Mouse (Mus musculus) stomach, postnatal 0 days (tissue): ENCODE data around the gene Lpp. TPM values are rescaled to one million over a fixed set of nuclear protein-coding genes. Genes with fewer than 3 reads are reported as not detected.

Experiments
- ATAC-seq: fragments of 200-750 bp; cut with Nextera tagmentation; 2 replicates; pipeline ENCODE4 v1.8.0; 2017; ENCODE audit not compliant: low FRiP score, low TSS enrichment
- DNase-seq: peaks from one replicate; pipeline ENCODE4 v3.0.0-alpha.2; 2016; ENCODE audit warnings: low spot score
- H3K27ac ChIP-seq: fragments of 300-500 bp; sonication (generic); replicated peaks from 2 replicates; pipeline ENCODE4 v1.5.1; 2014; ENCODE audit warnings: mild to moderate bottlenecking, control low read depth
- H3K27me3 ChIP-seq: fragments of 300-500 bp; sonication (generic); 2 replicates; pipeline ENCODE4 v1.6.1; 2014; ENCODE audit warnings: low read length; ENCODE audit not compliant: control insufficient read depth, insufficient read depth
- H3K36me3 ChIP-seq: fragments of 300-500 bp; sonication (generic); 2 replicates; pipeline ENCODE4 v1.6.1; 2014; ENCODE audit warnings: low read length, mixed read lengths; ENCODE audit not compliant: control insufficient read depth, insufficient read depth
- H3K4me1 ChIP-seq: fragments of 300-500 bp; sonication (generic); replicated peaks from 2 replicates; pipeline ENCODE4 v1.6.1; 2014; ENCODE audit warnings: antibody characterized with exemption; ENCODE audit not compliant: control insufficient read depth, insufficient read depth
- H3K4me2 ChIP-seq: fragments of 300-500 bp; sonication (generic); replicated peaks from 2 replicates; pipeline ENCODE4 v1.6.1; 2014; ENCODE audit warnings: low read depth, mild to moderate bottlenecking, control low read depth, moderate library complexity
- H3K4me3 ChIP-seq: fragments of 300-500 bp; sonication (generic); 2 replicates; pipeline ENCODE4 v1.5.1; 2014; ENCODE audit warnings: low read depth, low read length, control low read depth
- H3K9ac ChIP-seq: fragments of 300-500 bp; sonication (generic); 2 replicates; pipeline ENCODE4 v1.6.1; 2014; ENCODE audit warnings: mild to moderate bottlenecking, low read length, control low read depth, mixed read lengths
- H3K9me3 ChIP-seq: fragments of 300-500 bp; sonication (generic); 2 replicates; pipeline ENCODE4 v1.6.1; 2016; ENCODE audit warnings: low read length; ENCODE audit not compliant: control insufficient read depth
- CTCF ChIP-seq: IDR thresholded peaks from 2 replicates; pipeline ENCODE4 v1.5.1; 2016; ENCODE audit warnings: antibody characterized with exemption, low read depth, mild to moderate bottlenecking, moderate library complexity
- EP300 ChIP-seq: optimal IDR thresholded peaks from 2 replicates; pipeline ENCODE3; 2016; ENCODE audit warnings: antibody characterized with exemption
- WGBS: fragments of 180-500 bp; shearing (Covaris S2); extraction: QIAGEN DNeasy Blood & Tissue Kit; methylation state at CpG from one replicate; pipeline ENCODE4 v1.1.7; 2014; 5-methylcytosine and 5-hydroxymethylcytosine counted together
- polyA plus RNA-seq: library from polyadenylated mRNA; unstranded; fragments of >200 nt; fragmentation: Nextera tagmentation; extraction: Ambion mirVana; gene quantifications from 2 replicates; pipeline ENCODE4 v1.2.1, GENCODE M21; 2015

Lpp gene
- polyA plus RNA-seq, 1 experiment from 2014 or later = 51.3 TPM

DNA sequence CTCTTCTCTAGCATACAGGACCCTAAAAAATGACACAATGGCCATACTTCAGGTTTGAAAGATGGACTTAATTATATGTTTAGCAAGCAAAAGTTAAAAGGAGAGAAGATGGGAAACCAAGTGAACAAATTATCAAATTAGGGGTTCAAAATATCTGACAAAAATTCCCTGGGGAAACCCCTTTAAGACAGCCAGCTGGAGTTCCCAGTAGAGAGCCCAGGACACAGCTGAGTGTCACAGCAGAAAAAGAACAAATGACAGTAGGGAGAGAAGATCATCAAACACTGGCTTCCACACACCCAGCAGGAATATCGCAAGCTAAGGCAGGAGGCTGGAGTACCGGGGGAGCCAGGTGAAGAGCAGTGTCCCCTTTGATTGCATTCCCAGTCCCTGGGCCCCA lies 373.3 kb downstream of the Lpp start:
- Histone ChIP-seq H3K36me3 (peaks cover 8% of the 10 kb centered on the region; the same call in 1 of the 2 replicates), H3K4me3 (no peak overlapping the region), H3K4me1 (no peaks in the 10 kb centered on the region), H3K9ac (no peak overlapping the region), H3K4me2 (no peak overlapping the region), H3K27ac (no peak overlapping the region), H3K9me3 (no peaks in the 10 kb centered on the region), H3K27me3 (no peaks in the 10 kb centered on the region)
- 84% methylated on average over 2 of the region's 2 CpGs for WGBS
- no peak for ATAC-seq
- DNase-seq = no peak
- no peak for TF ChIP-seq CTCF
- no peak for TF ChIP-seq EP300

DNA sequence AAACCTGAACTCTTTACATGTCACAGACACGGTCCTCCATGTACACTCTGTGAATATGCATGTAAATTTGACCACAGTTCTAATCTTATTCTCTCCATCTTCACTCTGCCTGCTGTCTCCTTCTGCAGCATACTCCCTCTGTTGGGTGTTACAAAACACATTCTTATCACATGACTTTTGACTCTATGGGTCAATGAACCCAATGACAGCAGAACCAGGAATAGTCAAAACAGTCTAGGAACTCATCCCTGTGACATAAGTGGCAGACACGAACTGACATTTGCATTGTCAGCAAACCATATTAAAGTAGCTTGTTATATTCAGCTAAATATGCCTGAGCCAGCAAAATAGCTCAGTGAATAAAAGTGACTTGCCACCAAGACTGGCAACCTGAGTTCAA lies 383.7 kb downstream of the Lpp start:
- 90% methylated on average over 2 of the region's 2 CpGs for WGBS
- TF ChIP-seq CTCF (no peak), EP300 (no peak)
- no peaks in the 10 kb centered on the region for H3K36me3 ChIP-seq
- no peak overlapping the region for H3K4me2 ChIP-seq
- no peaks in the 10 kb centered on the region for H3K4me1 ChIP-seq
- H3K9ac ChIP-seq = no peak overlapping the region
- no peak for ATAC-seq
- no peaks in the 10 kb centered on the region for H3K27me3 ChIP-seq
- no peak overlapping the region for H3K4me3 ChIP-seq
- DNase-seq = no peak
- H3K27ac ChIP-seq = no peak overlapping the region
- H3K9me3 ChIP-seq = no peaks in the 10 kb centered on the region

DNA sequence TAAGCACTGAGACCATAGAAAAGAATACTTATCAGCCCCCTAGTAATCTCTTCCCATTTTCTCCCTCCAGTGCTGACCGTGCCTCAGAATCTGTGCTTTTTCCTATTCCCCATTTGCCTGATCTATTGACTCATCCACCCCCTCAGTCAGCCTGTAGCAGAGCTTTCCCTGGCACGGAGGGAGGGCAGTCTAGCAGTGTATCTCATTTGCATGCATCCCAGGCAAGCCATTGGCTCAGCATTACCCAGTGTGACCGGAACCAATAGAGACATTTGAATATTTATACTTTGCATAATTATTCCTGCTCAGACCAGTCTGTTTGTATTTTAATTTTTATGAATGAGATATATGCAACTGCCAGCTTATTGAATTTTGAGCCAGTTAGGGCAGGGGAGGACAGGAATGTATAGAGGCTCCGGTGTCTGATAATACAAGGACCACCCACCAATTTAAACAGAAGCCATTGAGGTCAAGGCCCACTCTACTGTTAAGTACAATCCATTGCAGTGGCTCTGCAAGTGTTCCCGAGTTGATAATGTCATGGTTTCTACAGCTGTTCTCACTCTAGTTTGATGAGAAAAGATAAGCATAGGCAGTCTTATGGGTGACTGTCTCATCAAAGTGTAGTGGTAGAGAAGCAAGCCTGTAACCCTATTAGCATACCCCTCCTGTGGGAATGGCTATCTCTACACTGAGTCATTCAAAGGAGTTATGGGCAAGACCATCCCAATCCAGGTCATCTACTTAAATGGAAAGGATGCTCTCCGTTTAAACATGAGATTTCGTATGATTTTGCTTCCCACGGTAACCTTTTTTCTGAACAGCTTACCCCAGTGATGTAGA lies 385.3 kb downstream of the Lpp start:
- Histone ChIP-seq H3K27ac (no peak overlapping the region), H3K36me3 (no peaks in the 10 kb centered on the region), H3K27me3 (no peaks in the 10 kb centered on the region), H3K4me1 (no peaks in the 10 kb centered on the region), H3K4me2 (no peak overlapping the region), H3K9me3 (no peaks in the 10 kb centered on the region), H3K4me3 (no peak overlapping the region), H3K9ac (no peak overlapping the region)
- DNase-seq (no peak), ATAC-seq (no peak)
- TF ChIP-seq CTCF (no peak), EP300 (no peak)
- WGBS = 75% methylated on average over 8 of the region's 8 CpGs

DNA sequence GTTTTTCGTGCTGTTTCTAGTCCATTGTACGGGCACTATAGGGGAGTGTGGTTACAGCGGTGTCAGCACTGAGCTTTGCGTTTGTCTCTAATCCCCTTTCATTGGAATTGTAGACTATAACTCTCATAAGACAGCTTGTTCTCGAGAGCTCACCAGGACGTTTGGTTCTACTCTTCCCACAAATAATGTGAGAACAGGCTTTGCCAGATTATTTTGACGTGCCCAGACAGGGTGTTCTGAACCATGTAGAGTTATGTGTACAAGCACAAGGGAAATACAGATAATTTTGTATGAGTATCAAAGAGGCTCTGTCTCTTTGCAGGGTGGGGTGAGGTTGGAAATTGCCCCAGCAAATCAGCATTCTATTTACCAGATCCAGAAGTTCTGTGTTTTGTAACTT lies 387.2 kb downstream of the Lpp start:
- no peak overlapping the region for H3K4me2 ChIP-seq
- TF ChIP-seq EP300 (peak; percentile 57), CTCF (no peak)
- H3K27ac ChIP-seq = no peak overlapping the region
- no peak for DNase-seq
- no peak for ATAC-seq
- H3K36me3 ChIP-seq = no peaks in the 10 kb centered on the region
- H3K27me3 ChIP-seq = no peaks in the 10 kb centered on the region
- H3K4me3 ChIP-seq = no peak overlapping the region
- WGBS = 59% methylated on average over 7 of the region's 7 CpGs
- no peaks in the 10 kb centered on the region for H3K9me3 ChIP-seq
- H3K4me1 ChIP-seq = no peaks in the 10 kb centered on the region
- H3K9ac ChIP-seq = no peak overlapping the region

DNA sequence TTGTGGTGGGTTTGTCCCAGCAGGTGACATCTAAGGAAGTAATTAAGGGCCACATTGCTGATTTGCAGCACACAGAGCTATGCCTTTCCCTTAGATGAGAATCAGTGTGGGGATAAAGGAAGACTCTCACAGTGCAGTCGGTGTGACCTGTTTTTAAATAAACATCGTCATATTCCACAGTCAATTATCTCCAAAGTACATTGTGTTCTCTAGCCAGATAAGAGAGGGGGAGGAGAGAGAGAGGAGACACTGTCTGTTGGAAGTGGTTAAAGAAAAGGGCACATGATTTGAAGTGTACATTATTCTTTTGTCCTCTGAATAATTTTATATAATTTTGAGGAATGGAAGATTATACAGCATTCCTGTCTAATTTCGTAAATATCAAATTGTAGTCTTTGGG lies 388.6 kb downstream of the Lpp start:
- Histone ChIP-seq H3K27ac (no peak overlapping the region), H3K4me2 (no peak overlapping the region), H3K36me3 (no peaks in the 10 kb centered on the region), H3K4me3 (no peak overlapping the region), H3K27me3 (no peaks in the 10 kb centered on the region), H3K9me3 (no peaks in the 10 kb centered on the region), H3K4me1 (no peaks in the 10 kb centered on the region), H3K9ac (no peak overlapping the region)
- ATAC-seq = no peak
- no peak for DNase-seq
- 57% methylated on average over 3 of the region's 3 CpGs for WGBS
- no peak for TF ChIP-seq CTCF
- TF ChIP-seq EP300 = no peak

DNA sequence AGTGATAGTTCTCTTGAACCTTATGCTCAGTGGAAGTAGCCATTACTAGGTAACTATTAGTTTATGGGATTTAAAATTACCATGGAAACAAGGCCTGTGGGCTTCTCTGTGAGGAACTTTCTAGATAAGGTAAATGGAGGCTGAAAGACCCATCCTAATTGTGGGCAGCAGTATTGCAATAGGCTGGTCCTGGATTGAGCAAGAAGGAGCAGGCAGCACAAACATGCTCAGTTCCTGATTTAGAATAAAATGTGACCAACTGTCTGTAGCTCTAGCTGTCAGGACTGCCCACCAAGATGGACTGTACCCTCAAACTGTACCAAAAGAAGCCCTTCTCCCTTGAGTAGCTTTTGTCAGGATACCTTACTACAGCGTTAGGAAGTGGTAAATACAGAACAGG lies 392.3 kb downstream of the Lpp start:
- Histone ChIP-seq H3K27me3 (no peaks in the 10 kb centered on the region), H3K27ac (no peak overlapping the region), H3K4me3 (no peak overlapping the region), H3K9ac (no peak overlapping the region), H3K4me1 (no peaks in the 10 kb centered on the region), H3K4me2 (no peak overlapping the region), H3K9me3 (no peaks in the 10 kb centered on the region), H3K36me3 (no peaks in the 10 kb centered on the region)
- 94% methylated on average over 1 of the region's 1 CpGs for WGBS
- DNase-seq = no peak
- no peak for ATAC-seq
- TF ChIP-seq CTCF (no peak), EP300 (no peak)
